ENCODE assay signal across 8 mouse cellular contexts in the genomic region with DNA sequence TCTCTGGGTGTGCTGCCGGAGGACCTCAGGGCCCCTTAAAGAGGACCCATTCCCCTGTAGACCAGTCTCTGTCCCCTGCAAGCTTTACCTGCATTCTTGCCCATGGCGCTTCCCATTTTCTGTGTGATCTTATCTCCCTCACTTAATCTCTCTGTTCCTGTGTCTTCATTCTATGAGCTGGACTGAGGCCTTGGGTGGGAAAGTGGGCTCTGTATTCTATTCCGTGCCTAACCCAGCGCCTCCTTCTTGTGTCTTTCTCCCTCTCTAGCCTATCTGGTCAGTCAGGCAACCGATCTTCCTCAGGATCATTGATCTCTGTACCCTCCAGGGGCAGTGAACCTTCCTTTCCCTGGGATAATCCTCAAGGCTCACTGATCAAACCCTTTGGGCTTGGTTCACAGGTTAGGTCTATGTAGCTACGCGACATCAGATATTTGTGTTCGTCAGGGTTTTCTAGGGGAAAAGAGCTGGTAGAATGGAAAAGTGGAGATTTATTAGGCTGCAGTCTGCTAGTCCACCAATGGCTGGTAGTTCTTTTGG. TPM values are rescaled to one million over a fixed set of nuclear protein-coding genes. Genes with fewer than 3 reads are reported as not detected.
DNase-seq lines count a peak whose midpoint lies in the region; ATAC-seq lines count a peak whose summit lies in the region.

No protein-coding gene starts in this region.

- 35% methylated on average over 8 of the region's 8 CpGs for WGBS in embryonic facial prominence, embryonic 14.5 days
- WGBS in kidney, embryonic 14.5 days, result 18% methylated on average over 8 of the region's 8 CpGs

- peak overlapping the region; percentile 81 for H3K9ac ChIP-seq in embryonic facial prominence, embryonic 14.5 days (ENCODE audit: low read depth, low read length)
- peak overlapping the region; percentile 85 for H3K9ac ChIP-seq in kidney, embryonic 14.5 days (ENCODE audit: low read depth, low read length)

- DNase-seq in kidney, adult 8-10 months, result peak; percentile 42 to 55
- no peak for DNase-seq in kidney, postnatal 4 days
- no peak for DNase-seq in embryonic facial prominence, embryonic 14.5 days (ENCODE audit: low spot score)
- peak; percentile 14 for DNase-seq in naive thymus-derived CD4-positive, alpha-beta T cell, adult 2 months (ENCODE audit: low read depth)
- no peak for DNase-seq in right cerebral cortex, postnatal 4 days
- no peak for DNase-seq in layer of hippocampus, postnatal 10 days (ENCODE audit: low spot score in 2 of 2)

- no peak for ATAC-seq in embryonic facial prominence, embryonic 14.5 days (ENCODE audit: low read depth)
- ATAC-seq in kidney, embryonic 14.5 days (ENCODE audit: low FRiP score, low TSS enrichment), result no peak
- no peak for ATAC-seq in megakaryocyte-erythroid progenitor cell, adult 5-6 weeks (replicated peaks; ENCODE audit: low FRiP score, low TSS enrichment, poor library complexity, severe bottlenecking)

- H3K36me3 ChIP-seq in embryonic facial prominence, embryonic 14.5 days (ENCODE audit: control insufficient read depth, insufficient read depth, low read length), result 0 out of 2 replicates have a peak, but pooled peaks cover 3% of the 10 kb centered on the region
- H3K36me3 ChIP-seq in kidney, embryonic 14.5 days (ENCODE audit: control insufficient read depth, insufficient read depth, low read length), result peaks cover 3% of the 10 kb centered on the region; the same call in 1 of the 2 replicates

- H3K4me1 ChIP-seq in embryonic facial prominence, embryonic 14.5 days (ENCODE audit: control insufficient read depth, insufficient read depth, low read length), result peaks cover 13% of the 10 kb centered on the region
- peaks cover 12% of the 10 kb centered on the region for H3K4me1 ChIP-seq in kidney, embryonic 14.5 days (ENCODE audit: control insufficient read depth, insufficient read depth, low read length)

- H3K9me3 ChIP-seq in embryonic facial prominence, embryonic 14.5 days (ENCODE audit: control insufficient read depth, low read length), result no peaks in the 10 kb centered on the region
- no peaks in the 10 kb centered on the region for H3K9me3 ChIP-seq in kidney, embryonic 14.5 days (ENCODE audit: control insufficient read depth, low read length)

- peak overlapping the region; percentile 71 for H3K4me3 ChIP-seq in embryonic facial prominence, embryonic 14.5 days (ENCODE audit: low read depth, low read length)
- H3K4me3 ChIP-seq in kidney, embryonic 14.5 days (ENCODE audit: low read length), result peak overlapping the region; percentile 89

- H3K27me3 ChIP-seq in embryonic facial prominence, embryonic 14.5 days (replicated peaks; ENCODE audit: control insufficient read depth, insufficient read depth, low read length), result no peaks in the 10 kb centered on the region
- no peaks in the 10 kb centered on the region for H3K27me3 ChIP-seq in kidney, embryonic 14.5 days (ENCODE audit: control insufficient read depth, insufficient read depth, low read length)

- H3K27ac ChIP-seq in embryonic facial prominence, embryonic 14.5 days (replicated peaks; ENCODE audit: low read depth, low read length), result no peak overlapping the region
- H3K27ac ChIP-seq in kidney, embryonic 14.5 days (ENCODE audit: low read depth, low read length), result no peak overlapping the region

- H3K4me2 ChIP-seq in embryonic facial prominence, embryonic 14.5 days (ENCODE audit: low read depth, low read length), result peak overlapping the region; percentile 96
- peak overlapping the region; percentile 91 for H3K4me2 ChIP-seq in kidney, embryonic 14.5 days (replicated peaks; ENCODE audit: low read depth, low read length)

RNA-seq across cellular contexts. Expression of gene Cit, which starts 0.6 kb away (rescaled TPM):
- 16.6 and 16.8 TPM in 2 replicates for polyA plus RNA-seq in embryonic facial prominence, embryonic 14.5 days (2014; fragmentation: Nextera tagmentation; extraction: Ambion mirVana)
- 31.9 and 34.9 TPM in 2 replicates for polyA plus RNA-seq in kidney, embryonic 14.5 days (2014; fragmentation: Nextera tagmentation; extraction: Ambion mirVana)
- total RNA-seq in megakaryocyte-erythroid progenitor cell, adult 5-6 weeks (2014; fragmentation: Nextera tagmentation), result 51.8 and 59.3 TPM in 2 replicates
- 41.8 and 44.6 TPM in 2 replicates for total RNA-seq in megakaryocyte-erythroid progenitor cell, adult 5-6 weeks (2017)
- 10 to 100 TPM; 42.8 to 52.6 TPM for total RNA-seq in layer of hippocampus, postnatal 10 days (2021)

Comparison
In these comparisons a context has a peak if more than half of its experiments do, and no peak if none do; other contexts are left out.
1. DNase-seq: peak in kidney, adult 8-10 months (2 of 2) and naive thymus-derived CD4-positive, alpha-beta T cell, adult 2 months (single experiment); none in kidney, postnatal 4 days (0 of 2), embryonic facial prominence, embryonic 14.5 days (single experiment), right cerebral cortex, postnatal 4 days (single experiment) and layer of hippocampus, postnatal 10 days (0 of 2).